Mouse (Mus musculus): ENCODE results near the gene Rasgrf2.

Gene Rasgrf2

GRCm38 (mm10) chr13:91877350-91877749 lies 254.1 kb downstream of the Rasgrf2 start:
- 67% methylated on average over 10 of the region's 10 CpGs for WGBS

DNA sequence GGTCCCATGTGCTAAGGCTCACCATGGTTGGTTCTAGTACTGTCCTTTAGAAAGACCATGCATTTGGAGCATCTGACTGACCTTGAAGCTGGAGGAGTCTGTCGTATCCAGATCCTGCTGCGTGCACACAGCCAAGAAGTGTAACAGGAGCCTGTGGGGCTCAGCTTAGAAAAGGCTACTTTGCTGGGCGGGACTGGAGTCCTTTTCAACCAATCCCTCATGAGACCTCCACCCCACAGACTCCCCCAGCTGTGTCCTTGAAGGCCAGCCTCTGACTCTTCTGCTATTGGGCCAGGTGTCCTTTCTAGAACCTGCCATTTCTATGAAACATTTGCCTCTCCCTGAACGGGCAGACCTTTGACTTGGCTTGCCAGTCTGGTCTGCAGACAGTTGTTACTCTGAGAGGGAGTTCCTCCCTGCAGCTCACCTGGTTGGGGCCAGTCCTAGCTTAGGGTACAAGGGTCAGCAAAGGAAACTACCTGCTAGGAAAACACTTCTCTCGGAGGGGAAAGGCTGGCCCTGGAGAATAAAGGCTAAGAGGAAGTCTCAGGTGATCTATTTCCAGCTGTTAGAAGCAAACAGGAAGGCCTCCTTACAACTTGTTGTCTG lies 254.6 kb downstream of the Rasgrf2 start, which contains the start of gene Ckmt2:
Gene Ckmt2, minus strand, starts transcription at position 145 of the 609 bp plus-strand sequence.
- WGBS = 83% methylated on average over 5 of the region's 5 CpGs

DNA sequence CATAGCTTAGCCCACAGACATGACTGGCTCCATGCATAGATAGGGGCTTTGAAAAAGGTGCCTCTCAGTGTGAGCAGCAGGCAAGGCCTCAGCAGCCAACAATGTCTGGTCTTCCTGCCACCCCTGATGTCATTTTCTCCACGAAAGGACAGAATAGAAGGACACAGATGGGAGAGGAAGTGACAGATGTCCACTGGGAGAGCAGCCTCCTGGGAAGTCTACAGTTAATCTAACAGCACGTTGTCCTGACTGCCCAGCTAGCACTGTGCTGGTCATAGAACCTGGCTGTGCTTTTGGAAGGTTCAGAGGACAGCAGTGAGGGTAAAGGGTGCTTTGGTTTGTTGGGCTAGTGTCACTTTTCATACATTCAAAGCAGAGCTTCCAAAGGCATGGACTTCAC lies 255.9 kb downstream of the Rasgrf2 start:
- 35% methylated on average over 2 of the region's 2 CpGs for WGBS

GRCm38 (mm10) chr13:91874565-91874964 lies 256.9 kb downstream of the Rasgrf2 start:
- 54% methylated on average over 7 of the region's 7 CpGs for WGBS

DNA sequence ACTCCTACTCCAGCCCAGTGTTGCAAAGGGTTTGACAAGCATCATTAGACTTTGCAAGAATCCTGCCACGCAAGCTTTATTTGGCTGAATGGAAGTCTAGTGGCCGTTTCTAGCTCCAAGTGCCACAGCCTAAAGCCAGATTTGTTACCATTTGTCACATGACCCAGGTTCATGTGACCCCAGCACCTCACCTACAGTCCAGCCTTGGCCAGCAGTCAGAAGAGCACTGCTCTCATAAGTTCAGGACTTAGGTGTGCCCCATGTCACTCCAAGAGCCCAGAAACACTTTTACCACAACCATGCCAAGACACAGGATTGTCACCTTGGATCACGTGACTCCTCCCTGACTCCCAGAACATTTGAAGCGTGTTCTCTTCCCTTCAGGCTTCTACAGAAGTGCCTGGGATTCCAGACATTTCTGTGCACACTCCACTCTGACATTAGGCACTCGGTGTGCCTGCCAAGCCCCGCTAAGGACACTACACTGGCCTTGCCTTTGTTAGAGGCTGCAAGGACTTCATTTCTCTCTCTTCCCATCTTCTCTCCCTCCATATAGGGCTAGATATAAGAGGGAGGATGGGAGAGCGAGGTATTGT lies 257.6 kb downstream of the Rasgrf2 start:
- WGBS = 68% methylated on average over 7 of the region's 7 CpGs

- 70% methylated on average over 1 of the region's 1 CpGs for WGBS
Observed at GRCm38 (mm10) chr13:91868577-91868976, 262.9 kb downstream of the Rasgrf2 start.

DNA sequence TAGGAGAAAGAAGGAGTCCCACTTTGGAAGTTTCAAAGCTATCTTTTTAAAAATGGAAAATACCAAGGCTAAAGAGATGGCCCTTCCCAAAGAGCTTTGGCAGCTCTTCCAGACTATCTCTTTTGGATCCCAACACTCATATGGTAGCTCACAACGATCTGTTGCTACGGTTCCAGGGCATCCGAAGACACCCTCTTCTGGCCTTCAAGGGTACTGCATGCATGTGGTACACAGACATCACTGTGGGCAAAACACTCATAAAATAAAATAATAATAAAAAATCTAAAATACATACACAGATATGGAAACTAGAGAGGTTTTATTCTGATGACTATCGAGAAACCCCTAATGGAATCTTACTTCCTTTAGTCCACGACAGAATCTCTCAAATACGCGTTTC lies 272.6 kb downstream of the Rasgrf2 start:
- 76% methylated on average over 7 of the region's 7 CpGs for WGBS

DNA sequence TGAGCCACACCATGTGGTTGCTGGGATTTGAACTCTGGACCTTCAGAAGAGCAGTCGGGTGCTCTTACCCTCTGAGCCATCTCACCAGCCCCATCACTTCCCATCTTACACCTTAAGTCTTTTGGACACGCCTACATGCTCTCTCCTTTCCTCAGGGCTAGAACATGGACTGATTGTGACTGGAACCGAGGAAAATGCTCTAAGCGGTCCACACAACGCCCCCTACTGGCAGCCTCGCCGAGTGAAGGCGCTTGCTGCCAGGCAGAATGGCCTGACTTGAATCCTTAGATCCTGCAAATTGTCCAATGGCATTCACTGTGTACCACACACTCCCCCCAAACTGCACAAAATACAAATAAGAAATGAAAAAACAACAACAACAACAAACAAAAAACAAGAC lies 274.0 kb downstream of the Rasgrf2 start:
- WGBS = 78% methylated on average over 8 of the region's 8 CpGs

- 79% methylated on average over 3 of the region's 3 CpGs for WGBS
Observed at GRCm38 (mm10) chr13:91854412-91854811, 277.0 kb downstream of the Rasgrf2 start.
